Mouse (Mus musculus): ENCODE data around the gene Leprot.
A peak's percentile ranks its signal among the peaks of the same experiment; 100 is the strongest.

GRCm38 (mm10) chr4:101664160-101664750, 16.7 kb downstream of the Leprot start:
- TF ChIP-seq CTCF (IDR thresholded peaks at IDR 0.05; ENCODE audit: borderline replicate concordance, insufficient read depth, low read depth, low read length) (peak; percentile 35; the same call in 1 of the 2 replicates), POLR2A (IDR thresholded peaks at IDR 0.05; ENCODE audit: borderline replicate concordance, insufficient read depth, low read length) (no peak)
